20 mouse cellular contexts compared by ENCODE assay signal in genomic region chr8:127395488-127395887, GRCm38 (mm10).
A peak's percentile ranks its signal among the peaks of the same experiment; 100 is the strongest.
DNase-seq lines count a peak whose midpoint lies in the region; ATAC-seq lines count a peak whose summit lies in the region.
"Had no signal": no experiment of that assay in that cellular context is flagged by ENCODE, and none has a peak within 500 bp of the region (broad histone marks: within the 10 kb centered on the region; RNA-seq: fewer than 3 reads in every experiment).

No protein-coding gene starts in this region.

- H3K9me3 ChIP-seq in forebrain, embryonic 13.5 days (replicated peaks): no peaks in the 10 kb centered on the region
- no peaks in the 10 kb centered on the region for H3K9me3 ChIP-seq in forebrain, embryonic 14.5 days (replicated peaks; ENCODE audit: control insufficient read depth, low read length)
- H3K9me3 ChIP-seq in midbrain, embryonic 11.5 days (ENCODE audit: control insufficient read depth, low read length): no peaks in the 10 kb centered on the region
- H3K9me3 ChIP-seq in midbrain, embryonic 13.5 days: no peaks in the 10 kb centered on the region
- H3K9me3 ChIP-seq in midbrain, embryonic 14.5 days (ENCODE audit: control insufficient read depth, low read length): no peaks in the 10 kb centered on the region
- H3K9me3 ChIP-seq in midbrain, embryonic 10.5 days (replicated peaks): no peaks in the 10 kb centered on the region
- H3K9me3 ChIP-seq: embryonic facial prominence, embryonic 13.5 days; embryonic facial prominence, embryonic 15.5 days; forebrain, embryonic 10.5 days had no signal

- no peaks in the 10 kb centered on the region for H3K4me1 ChIP-seq in forebrain, embryonic 13.5 days
- no peaks in the 10 kb centered on the region for H3K4me1 ChIP-seq in forebrain, embryonic 14.5 days (ENCODE audit: control insufficient read depth, insufficient read depth, low read length)
- H3K4me1 ChIP-seq in midbrain, embryonic 11.5 days (ENCODE audit: control insufficient read depth, insufficient read depth, low read length): no peaks in the 10 kb centered on the region
- peaks cover 7% of the 10 kb centered on the region; the same call in 1 of the 2 replicates for H3K4me1 ChIP-seq in midbrain, embryonic 13.5 days (replicated peaks)
- no peaks in the 10 kb centered on the region for H3K4me1 ChIP-seq in midbrain, embryonic 14.5 days (ENCODE audit: control insufficient read depth, insufficient read depth, low read length)
- peaks cover 8% of the 10 kb centered on the region for H3K4me1 ChIP-seq in midbrain, embryonic 10.5 days
- H3K4me1 ChIP-seq: embryonic facial prominence, embryonic 13.5 days; embryonic facial prominence, embryonic 15.5 days had no signal

- 66% methylated on average over 4 of the region's 4 CpGs for WGBS in forebrain, embryonic 13.5 days
- 72% methylated on average over 4 of the region's 4 CpGs for WGBS in forebrain, embryonic 14.5 days
- 74% methylated on average over 4 of the region's 4 CpGs for WGBS in midbrain, embryonic 11.5 days
- WGBS in midbrain, embryonic 13.5 days: 69% methylated on average over 4 of the region's 4 CpGs
- 69% methylated on average over 4 of the region's 4 CpGs for WGBS in midbrain, embryonic 14.5 days
- WGBS in midbrain, embryonic 10.5 days: 83% methylated on average over 4 of the region's 4 CpGs

- peaks cover 21% of the 10 kb centered on the region for H3K36me3 ChIP-seq in forebrain, embryonic 13.5 days (ENCODE audit: poor library complexity, severe bottlenecking)
- H3K36me3 ChIP-seq in forebrain, embryonic 14.5 days (ENCODE audit: control insufficient read depth, insufficient read depth, low read length): peaks cover 8% of the 10 kb centered on the region; the same call in 1 of the 2 replicates
- H3K36me3 ChIP-seq in midbrain, embryonic 11.5 days (ENCODE audit: control insufficient read depth, insufficient read depth, low read length): peaks cover 8% of the 10 kb centered on the region; the same call in 1 of the 2 replicates
- H3K36me3 ChIP-seq in midbrain, embryonic 13.5 days: peaks cover 25% of the 10 kb centered on the region; the same call in 1 of the 2 replicates
- H3K36me3 ChIP-seq in midbrain, embryonic 14.5 days (ENCODE audit: control insufficient read depth, insufficient read depth, low read length): peaks cover 11% of the 10 kb centered on the region
- peaks cover 44% of the 10 kb centered on the region for H3K36me3 ChIP-seq in midbrain, embryonic 10.5 days

- peak; percentile 19; the same call in 1 of the 2 replicates for ATAC-seq in forebrain, embryonic 13.5 days
- ATAC-seq in forebrain, embryonic 14.5 days: no peak
- ATAC-seq in midbrain, embryonic 11.5 days (ENCODE audit: low FRiP score): peak; percentile 55; the same call in 1 of the 2 replicates
- ATAC-seq in midbrain, embryonic 13.5 days: no peak
- ATAC-seq in midbrain, embryonic 14.5 days (ENCODE audit: low FRiP score, low TSS enrichment): peak; percentile 27; the same call in 1 of the 2 replicates

- no peak for DNase-seq in forebrain, embryonic 14.5 days (ENCODE audit: low spot score)
- DNase-seq in midbrain, embryonic 11.5 days (ENCODE audit: low spot score, missing footprints): no peak
- DNase-seq in midbrain, embryonic 14.5 days: no peak
- DNase-seq in midbrain, embryonic 10.5 days (ENCODE audit: low spot score): no peak
- DNase-seq: adrenal gland, adult 2 months; adrenal gland, postnatal 10 days; adrenal gland, postnatal 25 days; cerebellum, adult 11 months; cerebellum, adult 18-20 months; cerebellum, adult 8-10 months; cerebellum, adult 9-11 months; cerebellum, postnatal 14 days; cerebellum, postnatal 36 days; embryo, embryonic 11 days had no signal

- H3K4me3 ChIP-seq in forebrain, embryonic 13.5 days: no peak overlapping the region
- no peak overlapping the region for H3K4me3 ChIP-seq in forebrain, embryonic 14.5 days (ENCODE audit: low read depth, low read length)
- no peak overlapping the region for H3K4me3 ChIP-seq in midbrain, embryonic 11.5 days (ENCODE audit: low read depth, low read length)
- no peak overlapping the region for H3K4me3 ChIP-seq in midbrain, embryonic 13.5 days (replicated peaks)
- H3K4me3 ChIP-seq in midbrain, embryonic 14.5 days (replicated peaks; ENCODE audit: low read depth, low read length): no peak overlapping the region
- H3K4me3 ChIP-seq in midbrain, embryonic 10.5 days: no peak overlapping the region
- H3K4me3 ChIP-seq: embryonic facial prominence, embryonic 13.5 days; embryonic facial prominence, embryonic 15.5 days; erythroblast, embryonic 14.5 days; forebrain, embryonic 10.5 days had no signal

- H3K27ac ChIP-seq in forebrain, embryonic 13.5 days: no peak overlapping the region
- H3K27ac ChIP-seq in forebrain, embryonic 14.5 days (ENCODE audit: low read depth, low read length): no peak overlapping the region
- H3K27ac ChIP-seq in midbrain, embryonic 11.5 days (ENCODE audit: low read depth, low read length): no peak overlapping the region
- no peak overlapping the region for H3K27ac ChIP-seq in midbrain, embryonic 13.5 days
- no peak overlapping the region for H3K27ac ChIP-seq in midbrain, embryonic 14.5 days (replicated peaks; ENCODE audit: low read depth, low read length)
- H3K27ac ChIP-seq in midbrain, embryonic 10.5 days (replicated peaks): no peak overlapping the region
- H3K27ac ChIP-seq: embryonic facial prominence, embryonic 13.5 days; embryonic facial prominence, embryonic 15.5 days; forebrain, embryonic 10.5 days had no signal

- no peak overlapping the region for H3K4me2 ChIP-seq in forebrain, embryonic 13.5 days
- H3K4me2 ChIP-seq in forebrain, embryonic 14.5 days (ENCODE audit: low read length): no peak overlapping the region
- no peak overlapping the region for H3K4me2 ChIP-seq in midbrain, embryonic 11.5 days
- H3K4me2 ChIP-seq in midbrain, embryonic 13.5 days (replicated peaks): no peak overlapping the region
- no peak overlapping the region for H3K4me2 ChIP-seq in midbrain, embryonic 14.5 days (ENCODE audit: low read length)
- H3K4me2 ChIP-seq: embryonic facial prominence, embryonic 13.5 days; embryonic facial prominence, embryonic 15.5 days had no signal

- H3K27me3 ChIP-seq in forebrain, embryonic 13.5 days: no peaks in the 10 kb centered on the region
- H3K27me3 ChIP-seq in forebrain, embryonic 14.5 days (replicated peaks; ENCODE audit: control insufficient read depth, insufficient read depth, low read length): no peaks in the 10 kb centered on the region
- H3K27me3 ChIP-seq in midbrain, embryonic 11.5 days (ENCODE audit: control insufficient read depth, insufficient read depth, low read length): no peaks in the 10 kb centered on the region
- no peaks in the 10 kb centered on the region for H3K27me3 ChIP-seq in midbrain, embryonic 13.5 days
- H3K27me3 ChIP-seq in midbrain, embryonic 14.5 days (ENCODE audit: control insufficient read depth, insufficient read depth, low read length): no peaks in the 10 kb centered on the region
- H3K27me3 ChIP-seq in midbrain, embryonic 10.5 days (ENCODE audit: low read depth, poor library complexity, severe bottlenecking): no peaks in the 10 kb centered on the region
- H3K27me3 ChIP-seq: embryonic facial prominence, embryonic 13.5 days; embryonic facial prominence, embryonic 15.5 days had no signal

- no peak overlapping the region for H3K9ac ChIP-seq in forebrain, embryonic 13.5 days
- no peak overlapping the region for H3K9ac ChIP-seq in forebrain, embryonic 14.5 days (ENCODE audit: low read length)
- H3K9ac ChIP-seq in midbrain, embryonic 11.5 days (ENCODE audit: low read length): no peak overlapping the region
- H3K9ac ChIP-seq in midbrain, embryonic 13.5 days (replicated peaks): no peak overlapping the region
- no peak overlapping the region for H3K9ac ChIP-seq in midbrain, embryonic 14.5 days (replicated peaks; ENCODE audit: low read length)
- H3K9ac ChIP-seq: embryonic facial prominence, embryonic 13.5 days; embryonic facial prominence, embryonic 15.5 days had no signal

Comparison
In these comparisons a context has a peak if more than half of its experiments do, and no peak if none do; other contexts are left out.
1. ATAC-seq: peak in forebrain, embryonic 13.5 days (single experiment), midbrain, embryonic 11.5 days (single experiment) and midbrain, embryonic 14.5 days (single experiment); none in forebrain, embryonic 14.5 days (single experiment) and midbrain, embryonic 13.5 days (single experiment).